Mouse (Mus musculus): ENCODE results near the gene Lcp1. TPM values are rescaled to one million over a fixed set of nuclear protein-coding genes. Genes with fewer than 3 reads are reported as not detected.

Lcp1 gene
- total and polyA plus RNA-seq, 3 experiments: 258 to 777 (median 373) TPM

- no peak for TF ChIP-seq NRF1 (IDR thresholded peaks at IDR 0.05; ENCODE audit: low read depth, low read length)
Measured at GRCm38 (mm10) chr14:75192858-75193257, 62.0 kb downstream of the Lcp1 start (continued).

GRCm38 (mm10) chr14:75195530-75195929, 64.6 kb downstream of the Lcp1 start:
- H3K9ac ChIP-seq (ENCODE audit: insufficient read depth, low read depth): no peak overlapping the region
- dilution Hi-C loops (cut with MboI; ENCODE audit: extremely low pct_ligation_motif_present, extremely low pct_unique_long_range_greater_than_20kb, low sequenced_read_pairs) (no loop called here), in situ Hi-C loops (cut with MboI; ENCODE audit: low pct_ligation_motif_present, low pct_unique_long_range_greater_than_20kb, low sequenced_read_pairs) (loop anchor here (10.0 kb wide), 1 partner anchor 141 kb away; no protein-coding TSS in a partner anchor)
- peaks cover 69% of the 10 kb centered on the region for H3K79me2 ChIP-seq (replicated peaks; ENCODE audit: control insufficient read depth, extremely low read depth, insufficient read depth, poor library complexity, severe bottlenecking)
- peaks cover 23 to 78% of the 10 kb centered on the region in 2 experiments for H3K36me3 ChIP-seq (replicated peaks in 1 of 2; ENCODE audit: control insufficient read depth in 1 of 2, insufficient read depth in 1 of 2, low read length in 1 of 2)
- H3K9me3 ChIP-seq (replicated peaks; ENCODE audit: low read length): no peaks in the 10 kb centered on the region
- TF ChIP-seq IRF4 (IDR thresholded peaks at IDR 0.05; ENCODE audit: low read depth, low read length) (no peak), TBP (conservative IDR thresholded peaks at IDR 0.05; ENCODE audit: low read depth, low read length) (no peak), MEF2A (IDR thresholded peaks at IDR 0.05; ENCODE audit: borderline replicate concordance, low read depth, low read length) (no peak), HCFC1 (IDR thresholded peaks at IDR 0.05; ENCODE audit: low read depth, low read length) (no peak), RAD21 (IDR thresholded peaks at IDR 0.05; ENCODE audit: low read depth, low read length) (no peak), USF2 (conservative IDR thresholded peaks at IDR 0.05; ENCODE audit: low read depth, low read length) (no peak), GABPA (IDR thresholded peaks at IDR 0.05; ENCODE audit: insufficient replicate concordance, low read depth, low read length) (no peak), ELF1 (IDR thresholded peaks at IDR 0.05; ENCODE audit: low read depth, low read length) (no peak)
- no peak overlapping the region for H3K4me3 ChIP-seq (replicated peaks in 1 of 3; ENCODE audit: low read depth in 2 of 3, low read length in 2 of 3, poor library complexity in 1 of 3)
- H3K4me2 ChIP-seq (ENCODE audit: insufficient read depth, low read depth, poor library complexity, severe bottlenecking): no peak overlapping the region
- no peak for DNase-seq (ENCODE audit: extremely low read depth)
- H3K27me3 ChIP-seq (replicated peaks): no peaks in the 10 kb centered on the region
- peak overlapping the region; percentile 11; the same call in 1 of the 2 replicates for H3K27ac ChIP-seq (ENCODE audit: insufficient read depth, low read depth)
- peaks cover 22 to 78% of the 10 kb centered on the region in 2 experiments for H3K4me1 ChIP-seq (ENCODE audit: control insufficient read depth in 1 of 2, insufficient read depth in 2 of 2)

- TF ChIP-seq GABPA (IDR thresholded peaks at IDR 0.05; ENCODE audit: insufficient replicate concordance, low read depth, low read length) (no peak), POLR2A (IDR thresholded peaks at IDR 0.05; ENCODE audit: low read depth, low read length) (0 out of 2 replicates have a peak, but pooled peaks have one; percentile 23), TBP (conservative IDR thresholded peaks at IDR 0.05; ENCODE audit: low read depth, low read length) (no peak), RAD21 (IDR thresholded peaks at IDR 0.05; ENCODE audit: low read depth, low read length) (peak; percentile 63), MAX (IDR thresholded peaks at IDR 0.05; ENCODE audit: low read length) (no peak), ZC3H11A (IDR thresholded peaks at IDR 0.05; ENCODE audit: low read depth, low read length) (peak; percentile 27), CTCF (conservative IDR thresholded peaks at IDR 0.05 in 1 of 2, IDR thresholded peaks at IDR 0.05 in 1 of 2; ENCODE audit: low read depth in 2 of 2, low read length in 2 of 2) (peak; percentile 83 to 88), JUND (conservative IDR thresholded peaks at IDR 0.05; ENCODE audit: low read depth, low read length) (no peak), SMC3 (IDR thresholded peaks at IDR 0.05; ENCODE audit: low read depth, low read length) (peak; percentile 84)
- in situ Hi-C loops (cut with MboI; ENCODE audit: low pct_ligation_motif_present, low pct_unique_long_range_greater_than_20kb, low sequenced_read_pairs): loop anchor here (10.0 kb wide), 1 partner anchor 142 kb away; no protein-coding TSS in a partner anchor
- Histone ChIP-seq H3K36me3 (replicated peaks in 1 of 2; ENCODE audit: control insufficient read depth in 1 of 2, insufficient read depth in 1 of 2, low read length in 1 of 2) (peaks cover 35 to 85% of the 10 kb centered on the region in 2 experiments), H3K9ac (ENCODE audit: insufficient read depth, low read depth) (no peak overlapping the region), H3K4me1 (ENCODE audit: control insufficient read depth in 1 of 2, insufficient read depth in 2 of 2) (peaks cover 22 to 63% of the 10 kb centered on the region in 2 experiments), H3K27ac (ENCODE audit: insufficient read depth, low read depth) (no peak overlapping the region), H3K4me3 (replicated peaks in 1 of 3; ENCODE audit: low read depth in 2 of 3, low read length in 2 of 3, poor library complexity in 1 of 3) (no peak overlapping the region), H3K9me3 (replicated peaks; ENCODE audit: low read length) (no peaks in the 10 kb centered on the region), H3K79me2 (replicated peaks; ENCODE audit: control insufficient read depth, extremely low read depth, insufficient read depth, poor library complexity, severe bottlenecking) (peaks cover 54% of the 10 kb centered on the region), H3K27me3 (replicated peaks) (no peaks in the 10 kb centered on the region), H3K4me2 (ENCODE audit: insufficient read depth, low read depth, poor library complexity, severe bottlenecking) (no peak overlapping the region)
- peak; percentile 79 for DNase-seq (ENCODE audit: extremely low read depth)
- dilution Hi-C loops (cut with MboI; ENCODE audit: extremely low pct_ligation_motif_present, extremely low pct_unique_long_range_greater_than_20kb, low sequenced_read_pairs): no loop called here
Measured at GRCm38 (mm10) chr14:75197027-75197426, 66.1 kb downstream of the Lcp1 start.
